Mouse (Mus musculus): ENCODE measurements at regions not wholly inside any gene's neighbourhood (a gene's known extent, or its start where the extent isn't known, plus 50 kb on each side); places are given as distances from the start of the nearest gene placed in this dataset.

- DNase-seq (ENCODE audit: extremely low spot score in 1 of 2, low spot score in 1 of 2) = no peak
Measured at GRCm38 (mm10) chr10:66102103-66102502, 993.8 kb upstream of the Jmjd1c start.

- DNase-seq (ENCODE audit: extremely low spot score in 1 of 2, low spot score in 1 of 2) = no peak
Measured at GRCm38 (mm10) chr10:66131361-66131760, 964.6 kb upstream of the Jmjd1c start.

DNA sequence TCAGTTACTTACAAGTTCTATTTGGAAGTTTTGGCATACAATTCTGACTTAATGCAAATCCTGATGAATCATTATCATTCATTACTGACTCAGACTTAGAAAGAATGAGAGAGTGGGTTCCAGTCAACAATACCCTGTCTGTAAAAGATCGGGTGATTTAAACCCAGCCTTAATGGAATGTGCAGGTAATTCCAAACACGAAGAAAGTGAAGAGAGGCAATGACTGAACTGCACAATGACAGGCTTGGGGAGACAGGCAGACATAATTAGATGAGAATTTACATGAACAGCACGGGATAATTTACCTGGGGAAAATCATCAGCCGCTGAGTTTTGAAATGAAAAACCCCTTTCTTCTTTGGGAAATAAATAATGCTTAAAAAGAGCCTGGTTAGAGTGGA lies 963.9 kb upstream of the Jmjd1c start:
- no peak for DNase-seq (ENCODE audit: extremely low spot score in 1 of 2, low spot score in 1 of 2)

- DNase-seq (ENCODE audit: extremely low spot score in 1 of 2, low spot score in 1 of 2) = no peak
Measured at GRCm38 (mm10) chr10:66142413-66142812, 953.5 kb upstream of the Jmjd1c start.

- DNase-seq (ENCODE audit: extremely low spot score in 1 of 2, low spot score in 1 of 2) = no peak
Measured at GRCm38 (mm10) chr10:66142910-66143309, 953.0 kb upstream of the Jmjd1c start.

DNA sequence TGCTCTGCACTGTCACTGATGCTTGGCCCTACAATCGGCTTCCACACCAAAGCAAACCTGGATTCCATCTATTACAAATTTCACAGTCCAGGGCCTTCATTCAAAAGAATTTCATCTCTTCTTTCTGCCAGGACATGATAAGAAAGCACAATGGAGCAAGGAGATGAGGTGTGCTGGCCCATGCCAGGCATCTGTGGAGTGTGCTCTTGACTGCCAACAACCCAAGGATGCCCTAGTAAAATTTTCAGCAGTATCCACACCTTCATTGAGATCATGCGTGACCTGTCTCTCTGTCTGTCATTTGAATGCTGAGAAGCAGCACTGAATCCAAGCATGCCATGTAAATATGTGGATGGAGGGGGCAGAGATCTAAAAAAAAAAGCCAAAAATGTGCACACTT lies 945.0 kb upstream of the Jmjd1c start:
- DNase-seq (ENCODE audit: extremely low spot score in 1 of 2, low spot score in 1 of 2) = no peak

- DNase-seq (ENCODE audit: extremely low spot score in 1 of 2, low spot score in 1 of 2) = peak in 1 of 2 experiments; percentile 1
Measured at GRCm38 (mm10) chr10:66152777-66153176, 943.1 kb upstream of the Jmjd1c start.

GRCm38 (mm10) chr10:66160916-66161556 lies 934.9 kb upstream of the Jmjd1c start:
- DNase-seq (ENCODE audit: extremely low spot score in 1 of 2, low spot score in 1 of 2) = no peak

DNA sequence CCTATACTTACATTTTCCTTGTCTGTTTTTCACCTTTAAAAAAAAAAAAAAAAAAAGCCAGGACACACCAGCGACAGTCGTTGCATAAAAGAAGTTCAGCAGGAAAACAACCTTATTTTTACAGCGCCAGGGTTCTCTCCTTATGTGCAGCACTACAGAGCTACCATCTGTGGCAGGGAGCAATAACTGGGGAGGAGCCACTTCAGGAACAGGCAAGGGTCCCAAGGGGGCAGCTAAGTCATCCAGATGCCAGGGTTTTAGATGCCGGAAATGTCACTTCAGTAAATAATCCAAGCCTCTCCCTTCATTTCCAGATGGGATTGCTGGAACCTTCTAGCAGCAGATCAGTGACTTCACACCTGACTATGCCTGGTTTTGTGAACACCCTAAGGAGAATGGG lies 923.1 kb upstream of the Jmjd1c start:
- DNase-seq (ENCODE audit: extremely low spot score in 1 of 2, low spot score in 1 of 2) = no peak

- no peak for DNase-seq (ENCODE audit: extremely low spot score in 1 of 2, low spot score in 1 of 2)
Measured at GRCm38 (mm10) chr10:66177318-66177717, 918.6 kb upstream of the Jmjd1c start.

DNA sequence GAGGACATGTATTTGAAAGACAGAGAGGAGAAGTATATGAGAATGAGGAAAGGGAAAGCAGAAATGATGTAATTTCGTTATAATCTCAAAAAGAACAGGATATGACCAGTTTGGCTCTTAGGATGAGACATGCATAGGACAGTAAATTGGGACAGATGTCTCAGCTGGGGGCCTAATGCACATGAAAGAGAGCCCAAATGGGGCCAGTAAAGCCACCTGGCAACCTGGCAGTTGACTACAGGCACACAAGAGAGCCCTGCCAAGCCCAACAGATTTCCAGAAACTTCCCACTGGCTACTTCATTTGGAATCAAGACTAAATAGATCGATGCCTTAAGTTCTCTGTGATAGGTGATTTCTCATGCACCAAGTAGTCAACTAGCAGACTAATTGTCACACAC lies 914.7 kb upstream of the Jmjd1c start:
- no peak for DNase-seq (ENCODE audit: extremely low spot score in 1 of 2, low spot score in 1 of 2)

DNA sequence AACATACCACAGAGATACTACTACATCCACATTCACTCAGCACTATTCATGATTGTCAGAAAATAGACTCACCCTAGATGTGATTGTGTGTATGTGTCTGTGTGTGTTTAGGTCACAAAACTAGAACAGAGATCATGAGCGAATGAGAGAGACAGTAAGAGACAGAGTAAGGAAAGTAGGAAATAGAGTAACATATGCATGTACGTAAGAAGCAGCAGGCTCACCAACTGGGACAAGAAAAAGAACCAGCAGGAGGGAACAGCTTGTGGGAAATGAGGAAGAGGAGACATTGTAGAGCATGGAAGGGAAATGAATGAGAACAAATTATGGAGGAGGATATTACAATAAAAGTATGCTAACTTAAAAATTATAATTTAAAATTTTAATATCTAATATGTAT lies 912.9 kb upstream of the Jmjd1c start:
- no peak for DNase-seq (ENCODE audit: extremely low spot score in 1 of 2, low spot score in 1 of 2)

- DNase-seq (ENCODE audit: extremely low spot score in 1 of 2, low spot score in 1 of 2) = no peak
Measured at GRCm38 (mm10) chr10:66187038-66187437, 908.9 kb upstream of the Jmjd1c start.

DNA sequence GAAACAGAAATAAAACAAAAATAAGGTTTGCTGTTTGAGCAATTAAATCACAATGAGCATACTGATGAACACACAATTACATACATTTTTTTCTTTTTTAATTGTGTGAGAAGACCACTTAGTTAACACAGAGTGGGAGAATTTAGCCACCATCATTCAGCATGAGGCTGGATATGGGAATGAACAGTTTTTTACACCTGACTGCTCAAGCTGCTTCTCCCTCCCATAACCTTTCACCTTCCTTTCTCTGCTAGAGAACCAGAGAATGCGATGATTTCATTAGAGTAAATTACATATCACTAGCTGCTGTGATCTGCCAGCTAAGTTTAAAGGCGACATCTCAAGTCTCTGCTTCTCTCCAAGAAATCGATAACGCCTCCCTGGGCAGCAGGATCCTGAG lies 894.8 kb upstream of the Jmjd1c start:
- no peak for DNase-seq (ENCODE audit: extremely low spot score in 1 of 2, low spot score in 1 of 2)

DNA sequence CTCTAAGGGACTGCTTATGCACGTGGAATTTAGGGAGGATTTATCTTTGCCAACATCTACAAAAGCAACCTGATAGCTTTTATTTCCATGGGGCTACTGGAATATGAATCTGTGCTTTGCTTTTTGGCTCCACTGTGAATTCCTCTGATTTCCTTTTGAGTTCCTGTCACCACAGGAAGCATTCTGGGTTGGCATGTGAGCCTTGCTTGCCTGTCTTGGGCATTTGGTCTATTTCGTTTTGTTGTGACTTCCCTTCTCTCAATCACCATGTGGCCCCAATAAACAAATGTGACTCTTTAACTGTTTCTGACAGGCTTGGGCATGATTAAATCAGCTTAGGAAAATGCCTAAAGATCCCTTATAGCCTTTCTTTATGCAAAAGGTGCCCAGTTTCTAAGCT lies 867.8 kb upstream of the Jmjd1c start:
- DNase-seq (ENCODE audit: extremely low spot score in 1 of 2, low spot score in 1 of 2) = no peak

GRCm38 (mm10) chr10:66234370-66234916 lies 861.5 kb upstream of the Jmjd1c start:
- peak; percentile 4 to 30 for DNase-seq (ENCODE audit: extremely low spot score in 1 of 2, low spot score in 1 of 2)

DNA sequence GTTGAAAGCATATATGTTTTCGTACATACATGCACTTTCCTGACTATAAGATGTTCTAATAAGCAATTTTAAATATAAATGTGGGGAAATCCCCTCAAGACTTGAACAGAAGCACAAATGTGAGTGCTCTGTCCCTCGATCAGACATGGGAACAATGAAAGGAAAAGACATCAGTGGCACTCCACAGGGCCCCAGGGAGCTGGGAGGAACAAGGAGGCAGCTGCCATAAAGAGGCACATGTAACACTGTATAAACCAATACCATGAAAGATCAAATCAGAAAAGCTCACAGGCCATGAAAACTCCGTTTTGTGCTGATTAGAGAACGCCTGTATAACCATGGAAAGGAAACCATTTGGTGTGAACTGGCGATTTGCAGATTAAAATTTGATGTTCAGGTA lies 839.5 kb upstream of the Jmjd1c start:
- DNase-seq (ENCODE audit: extremely low spot score in 1 of 2, low spot score in 1 of 2) = no peak

DNA sequence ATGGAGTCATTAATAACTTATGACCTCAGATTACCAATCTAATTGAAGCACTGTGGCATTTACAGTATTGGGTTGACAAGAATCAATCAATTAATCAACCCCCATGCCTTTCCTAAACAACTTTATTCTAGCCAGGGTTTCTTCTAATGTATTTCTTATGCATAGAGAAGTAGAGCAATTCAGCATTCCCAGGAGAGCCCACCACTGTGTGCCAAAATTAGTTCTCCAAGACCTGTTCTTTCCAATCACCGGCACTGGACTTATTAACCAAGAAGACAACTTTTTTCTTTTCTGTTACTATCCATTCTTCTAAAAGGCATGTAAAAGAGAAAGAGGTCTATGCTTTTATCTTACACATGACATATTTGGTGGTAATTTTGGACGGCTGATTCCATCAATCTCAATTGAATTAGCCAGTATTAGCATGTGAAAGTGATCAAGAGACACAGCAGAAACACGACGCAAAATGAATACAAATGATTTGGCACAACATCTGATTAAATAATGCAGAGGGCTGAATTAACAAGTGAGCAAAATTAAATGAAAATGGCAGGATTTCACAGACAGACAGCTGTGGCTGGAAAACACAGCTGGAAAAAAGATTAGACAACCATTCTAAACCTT lies 825.2 kb upstream of the Jmjd1c start:
- DNase-seq (ENCODE audit: extremely low spot score in 1 of 2, low spot score in 1 of 2) = no peak

GRCm38 (mm10) chr10:66295628-66296027 lies 800.3 kb upstream of the Jmjd1c start:
- DNase-seq (ENCODE audit: extremely low spot score in 1 of 2, low spot score in 1 of 2) = no peak

DNA sequence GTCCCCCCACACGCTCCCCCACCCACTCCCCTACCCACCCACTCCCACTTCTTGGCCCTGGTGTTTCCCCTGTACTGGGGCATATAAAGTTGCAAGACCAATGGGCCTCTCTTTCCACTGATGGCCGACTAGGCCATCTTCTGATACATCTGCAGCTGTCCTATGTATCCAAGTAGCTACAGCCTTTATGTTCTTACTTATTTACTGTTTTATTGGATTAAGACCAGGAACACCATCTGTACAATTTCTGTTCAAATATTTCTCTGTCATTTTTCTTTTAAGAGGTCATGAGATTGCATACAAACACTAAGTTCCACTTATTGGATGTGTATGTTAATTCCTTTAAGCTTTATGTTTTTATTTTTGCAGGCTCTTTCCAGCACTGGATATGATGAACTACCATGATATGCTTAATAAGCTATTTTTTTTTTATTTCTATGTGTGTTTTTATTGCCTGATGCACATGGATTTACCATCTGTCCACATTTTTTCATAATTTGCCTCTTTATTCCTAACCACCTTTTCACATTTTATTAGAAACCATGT lies 792.6 kb upstream of the Jmjd1c start:
- no peak for DNase-seq (ENCODE audit: extremely low spot score in 1 of 2, low spot score in 1 of 2)

GRCm38 (mm10) chr10:66304901-66305300 lies 791.0 kb upstream of the Jmjd1c start:
- no peak for DNase-seq (ENCODE audit: extremely low spot score in 1 of 2, low spot score in 1 of 2)

DNA sequence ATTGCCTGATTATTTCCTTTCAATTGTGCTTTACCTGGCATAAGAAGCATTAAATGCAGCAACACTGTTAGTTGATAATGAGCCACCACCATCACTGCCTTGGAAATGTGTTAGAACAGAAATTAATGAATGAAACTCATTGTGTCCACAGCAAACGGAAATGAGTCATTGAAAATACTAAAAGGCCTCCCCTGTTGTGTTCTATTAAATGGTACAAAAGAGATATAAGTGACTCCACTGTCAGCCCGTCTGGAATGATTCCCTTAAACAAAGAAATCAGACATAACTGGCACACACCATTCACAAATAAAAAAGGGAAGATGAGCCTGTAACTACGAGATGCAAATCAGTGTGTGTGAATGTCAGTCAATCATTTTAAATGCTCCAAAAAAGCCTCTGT lies 764.8 kb upstream of the Jmjd1c start:
- DNase-seq (ENCODE audit: extremely low spot score in 1 of 2, low spot score in 1 of 2) = no peak
